Mouse (Mus musculus) Muller cell, postnatal 12 days (primary cell): ENCODE measurements around the gene Aicda.
"Not testable (repeated sequence)": the region's sequence is repeated elsewhere in the genome, so short reads cannot be mapped to it uniquely, and the experiment has no call there.

Experiments used
- DNase-seq: peaks from one replicate; pipeline ENCODE4 v3.0.0-alpha.2; 2015; ENCODE audit errors: inconsistent ontology term

The Aicda gene

DNA sequence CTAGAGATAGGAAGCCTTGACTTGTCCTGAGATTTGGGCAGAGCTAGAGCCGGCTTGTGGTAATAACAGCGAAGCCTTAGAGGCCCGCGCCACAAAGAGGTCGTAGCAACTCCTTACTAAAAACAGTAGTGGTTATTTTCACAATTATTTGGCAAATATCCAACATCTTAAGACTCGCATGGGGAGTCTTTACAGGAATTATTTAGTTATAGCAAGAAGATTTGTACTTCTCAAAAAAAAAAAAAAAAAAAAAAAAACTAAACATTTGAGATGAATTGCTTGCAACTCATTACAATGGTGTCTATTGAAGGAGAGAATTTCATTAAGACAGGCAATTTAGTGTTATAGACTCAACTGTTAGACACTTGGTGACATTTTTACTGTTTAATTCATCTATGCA is 501 bp downstream of the Aicda start:
- no peak for DNase-seq

DNA sequence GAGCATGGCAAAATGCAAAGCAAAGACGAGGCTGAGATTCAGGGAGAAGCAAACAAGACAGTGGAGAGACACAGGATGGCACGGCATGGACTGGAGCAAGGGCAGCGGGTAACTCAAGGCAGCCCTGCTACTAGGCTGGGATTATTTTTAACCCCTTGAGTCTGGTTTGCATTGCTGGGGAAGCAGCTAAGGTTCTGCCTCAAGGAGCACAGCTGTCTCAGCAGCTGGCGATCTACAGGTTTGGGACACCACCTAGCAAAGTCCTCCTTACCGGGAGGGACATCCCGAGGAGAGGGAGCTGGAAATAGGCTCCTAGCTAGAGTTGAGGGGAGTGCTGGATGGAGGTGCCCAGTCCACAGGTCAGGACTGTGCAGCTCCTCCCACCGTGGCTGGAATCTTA is 1.7 kb downstream of the Aicda start:
- DNase-seq = no peak

DNA sequence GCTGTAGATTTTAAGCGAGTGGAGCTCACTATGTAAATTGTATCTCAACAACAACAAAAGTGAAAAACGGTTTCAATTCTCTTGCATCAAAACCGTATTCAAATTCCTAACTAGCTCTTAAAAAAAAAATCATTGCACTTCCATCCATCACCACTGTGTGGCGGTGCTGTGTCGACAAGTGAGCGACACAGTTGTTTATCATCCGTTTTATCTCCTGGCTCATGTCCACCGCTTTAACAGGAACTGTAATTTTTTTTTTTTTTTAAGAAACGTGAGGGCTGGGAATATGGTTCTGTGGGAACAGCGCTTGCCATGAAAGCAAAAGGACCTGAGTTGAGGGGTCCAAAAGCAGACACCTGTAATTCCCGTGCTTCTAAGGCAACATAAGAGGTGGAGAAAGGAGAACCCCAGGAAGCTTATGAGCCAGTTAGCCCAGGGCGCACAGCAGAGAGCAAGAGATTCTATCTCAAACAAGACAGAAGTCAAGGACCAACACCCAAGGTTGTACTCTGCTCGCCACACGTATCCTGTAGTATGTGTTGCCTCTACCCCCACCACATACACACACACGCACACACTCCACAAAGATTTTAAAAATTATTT is 3.5 kb downstream of the Aicda start:
- DNase-seq = peak; percentile 21

DNA sequence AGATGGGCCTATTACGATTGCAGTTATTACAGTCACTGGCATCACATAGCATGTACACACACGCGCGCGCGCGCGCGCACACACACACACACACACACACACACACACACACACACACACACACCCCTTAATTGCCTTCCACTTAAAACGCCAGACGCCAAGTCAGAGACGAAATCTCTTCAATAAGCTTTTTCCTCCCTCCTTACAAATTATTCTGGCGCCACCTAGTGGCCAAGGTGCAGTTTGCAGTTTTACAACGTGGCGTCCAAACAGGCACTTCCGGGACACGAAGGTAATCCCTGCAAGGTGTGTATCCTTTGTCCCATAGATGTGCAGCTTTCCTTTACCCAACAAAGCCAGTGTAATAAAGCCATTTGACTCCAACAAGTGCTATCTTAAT is 6.8 kb downstream of the Aicda start:
- DNase-seq = peak; percentile 55

DNA sequence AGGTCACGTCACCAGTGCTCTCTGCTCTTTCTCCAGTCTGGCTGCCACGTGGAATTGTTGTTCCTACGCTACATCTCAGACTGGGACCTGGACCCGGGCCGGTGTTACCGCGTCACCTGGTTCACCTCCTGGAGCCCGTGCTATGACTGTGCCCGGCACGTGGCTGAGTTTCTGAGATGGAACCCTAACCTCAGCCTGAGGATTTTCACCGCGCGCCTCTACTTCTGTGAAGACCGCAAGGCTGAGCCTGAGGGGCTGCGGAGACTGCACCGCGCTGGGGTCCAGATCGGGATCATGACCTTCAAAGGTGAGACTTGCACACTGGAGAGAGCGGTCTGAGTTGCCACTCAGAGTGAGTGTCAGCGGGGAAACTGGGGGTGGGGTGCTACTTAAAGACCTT is 7.4 kb downstream of the Aicda start:
- DNase-seq = no peak

DNA sequence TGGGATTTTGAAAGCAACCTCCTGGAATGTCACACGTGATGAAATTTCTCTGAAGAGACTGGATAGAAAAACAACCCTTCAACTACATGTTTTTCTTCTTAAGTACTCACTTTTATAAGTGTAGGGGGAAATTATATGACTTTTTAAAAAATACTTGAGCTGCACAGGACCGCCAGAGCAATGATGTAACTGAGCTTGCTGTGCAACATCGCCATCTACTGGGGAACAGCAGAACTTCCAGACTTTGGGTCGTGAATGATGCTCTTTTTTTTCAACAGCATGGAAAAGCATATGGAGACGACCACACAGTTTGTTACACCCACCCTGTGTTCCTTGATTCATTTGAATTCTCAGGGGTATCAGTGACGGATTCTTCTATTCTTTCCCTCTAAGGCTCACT is 8.9 kb downstream of the Aicda start:
- peak; percentile 29 for DNase-seq

DNA sequence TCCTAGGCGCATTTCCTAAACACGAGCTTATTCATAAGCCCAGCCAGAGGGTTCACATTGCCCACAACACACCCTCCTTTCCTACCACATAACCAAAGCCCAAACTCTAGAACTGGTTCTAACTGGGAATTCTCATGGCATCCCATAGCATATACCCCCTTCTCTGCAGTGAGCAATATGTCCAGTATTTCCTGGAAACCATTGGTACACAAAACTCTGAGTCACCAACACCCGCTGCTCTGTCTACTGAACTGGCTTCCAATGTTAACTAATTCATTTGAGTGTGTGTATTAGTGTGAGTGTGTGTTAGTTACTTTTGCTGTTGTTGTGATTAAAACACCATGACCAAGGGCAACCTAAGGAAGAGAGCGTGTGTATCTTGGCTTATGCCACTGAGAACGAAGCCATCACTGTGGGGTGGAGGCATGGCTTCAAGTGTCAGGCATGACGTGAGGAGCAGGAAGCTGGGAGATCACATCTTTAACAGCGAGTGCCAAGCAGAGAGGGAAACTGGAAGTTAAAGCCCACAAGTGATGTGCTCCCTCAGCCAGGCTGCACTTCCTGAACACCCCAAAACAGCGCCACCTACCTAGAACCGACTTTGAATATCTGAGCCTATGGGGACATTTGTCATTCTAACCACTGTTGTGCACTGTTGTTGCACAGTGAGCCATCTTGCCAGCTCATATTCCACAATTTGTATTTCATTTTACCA is 11.6 kb downstream of the Aicda start:
- no peak for DNase-seq

DNA sequence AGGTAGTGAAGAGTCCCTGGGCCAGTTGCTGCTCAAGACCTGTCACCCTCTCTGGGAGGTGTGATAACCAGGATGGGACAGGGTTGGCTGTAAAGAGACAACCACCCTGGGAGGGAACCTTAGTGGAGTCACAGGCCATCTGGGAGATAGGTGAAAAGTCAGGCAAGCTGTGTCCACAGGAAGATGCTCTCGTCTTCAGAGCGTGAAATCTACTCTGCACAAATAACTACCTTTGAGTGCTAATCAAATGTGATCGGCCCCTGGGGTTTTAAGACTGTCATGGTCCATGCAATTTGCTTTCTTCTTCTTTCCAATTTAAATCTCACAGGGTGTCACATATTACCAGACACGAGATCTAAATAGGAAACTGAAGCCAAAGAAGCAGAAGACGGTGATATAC is 15.5 kb downstream of the Aicda start:
- no peak for DNase-seq

DNA sequence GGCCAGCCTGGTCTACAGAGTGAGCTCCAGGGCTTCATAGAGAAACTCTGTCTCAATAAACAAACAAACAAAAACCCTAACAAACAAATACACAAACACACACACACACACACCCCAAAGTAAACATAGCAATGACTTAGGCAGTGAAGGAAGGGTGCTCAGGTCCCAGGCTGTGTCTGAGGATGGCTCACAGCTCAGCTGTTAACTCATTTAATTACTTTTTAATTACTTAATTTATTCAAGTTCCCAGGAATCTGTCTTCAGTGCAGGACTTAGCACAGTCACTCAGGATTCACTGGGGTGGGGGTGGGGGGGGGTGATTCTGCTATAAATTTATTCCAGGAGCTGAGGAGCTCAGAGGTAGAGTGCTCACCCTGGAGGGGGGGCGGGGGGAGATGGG is 16.2 kb downstream of the Aicda start:
- no peak for DNase-seq

DNA sequence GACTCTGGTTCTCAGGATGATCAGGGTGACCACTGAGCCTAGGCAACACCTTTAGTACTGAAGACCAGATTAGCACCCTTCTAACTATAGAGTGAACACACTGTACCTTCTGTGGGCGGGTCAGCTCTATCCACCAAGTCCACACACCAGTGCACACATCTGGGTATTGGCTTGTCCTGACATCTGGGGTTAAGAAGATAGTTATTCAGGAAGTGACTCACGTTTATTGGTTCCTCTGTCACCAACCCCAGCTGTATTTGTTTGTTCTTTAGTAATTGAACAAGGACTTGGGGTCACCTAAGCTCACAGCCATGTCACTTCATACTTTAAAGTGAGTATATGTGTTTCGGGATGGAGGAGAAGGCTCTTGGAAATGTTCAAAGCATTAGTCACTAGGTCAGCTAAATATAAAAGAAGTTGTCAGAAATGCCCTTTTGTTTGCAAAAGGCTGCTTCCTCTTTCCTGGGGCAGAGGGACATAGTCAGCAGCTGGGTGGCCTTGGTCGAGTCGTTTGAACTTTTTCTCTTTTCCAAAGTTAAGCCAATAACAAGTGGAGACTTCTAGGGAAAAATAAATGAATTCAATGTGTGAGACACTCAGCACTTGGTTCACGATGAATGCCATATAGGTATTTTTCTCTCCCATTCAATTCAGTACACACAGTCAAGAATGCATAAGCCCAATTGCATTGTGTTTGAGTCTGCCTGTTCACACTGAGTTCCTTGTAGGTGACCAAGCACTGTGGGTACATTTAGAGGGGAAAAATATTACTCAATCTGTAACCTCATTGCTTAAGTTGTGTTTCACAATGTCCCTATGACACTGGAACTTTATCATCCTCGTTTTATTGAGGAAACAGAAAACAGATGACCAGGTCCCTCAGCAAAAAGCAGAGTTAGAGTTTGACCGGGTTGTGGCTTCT is 17.4 kb downstream of the Aicda start:
- peak; percentile 21 for DNase-seq

DNA sequence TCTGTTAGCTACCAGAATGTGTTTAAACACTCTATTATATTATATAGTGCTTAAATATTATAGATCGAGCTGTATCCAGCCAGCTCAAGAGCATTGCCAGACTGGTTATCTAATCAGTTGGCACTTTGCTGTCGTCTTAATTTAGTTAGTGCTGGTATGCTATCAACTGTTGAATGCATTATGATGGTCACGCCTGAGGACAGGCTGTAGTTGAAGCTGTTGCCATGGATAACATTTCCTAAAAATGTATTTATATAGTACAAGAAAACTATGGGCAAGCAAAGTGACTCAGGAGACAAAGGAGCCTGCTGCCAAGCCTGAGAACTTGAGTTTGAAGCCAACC is 18.0 kb downstream of the Aicda start:
- no peak for DNase-seq

DNA sequence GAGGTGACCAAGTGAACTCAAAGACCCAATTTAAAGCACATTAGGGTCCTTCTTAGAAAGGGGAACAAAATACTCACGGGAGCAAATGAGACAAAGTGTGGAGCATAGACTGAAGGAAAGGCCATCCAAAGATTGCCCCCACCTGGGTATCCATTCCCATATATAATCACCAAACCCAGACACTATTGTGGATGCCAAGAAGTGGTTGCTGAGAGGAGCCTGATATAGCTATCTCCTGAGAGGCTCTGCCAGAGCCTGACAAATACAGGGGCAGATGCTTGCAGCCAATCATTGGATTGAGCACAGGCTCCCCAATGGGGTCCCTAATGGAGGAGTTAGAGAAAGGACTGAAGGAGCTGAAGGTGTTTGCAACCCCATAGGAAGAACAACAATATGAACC is 21.4 kb downstream of the Aicda start:
- DNase-seq = not testable (repeated sequence)

DNA sequence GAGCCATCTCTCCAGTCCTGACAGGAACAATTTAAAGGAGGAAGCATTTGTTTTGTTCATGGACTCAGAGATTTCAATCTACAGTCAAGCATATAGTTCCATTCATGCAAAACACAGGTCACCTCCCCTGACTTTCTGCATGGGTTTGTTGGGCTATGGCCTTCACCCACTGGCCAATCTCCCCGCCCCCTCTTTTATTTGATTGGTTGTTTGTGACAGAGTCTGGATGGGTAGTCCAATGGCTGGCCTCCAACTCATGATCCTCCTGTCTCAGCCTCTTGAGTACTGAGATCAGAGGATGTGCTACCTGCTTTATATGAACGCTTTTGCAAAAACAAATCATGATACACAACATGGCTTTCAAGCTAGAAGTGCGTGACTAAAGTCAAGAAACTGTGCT is 23.4 kb downstream of the Aicda start:
- no peak for DNase-seq

DNA sequence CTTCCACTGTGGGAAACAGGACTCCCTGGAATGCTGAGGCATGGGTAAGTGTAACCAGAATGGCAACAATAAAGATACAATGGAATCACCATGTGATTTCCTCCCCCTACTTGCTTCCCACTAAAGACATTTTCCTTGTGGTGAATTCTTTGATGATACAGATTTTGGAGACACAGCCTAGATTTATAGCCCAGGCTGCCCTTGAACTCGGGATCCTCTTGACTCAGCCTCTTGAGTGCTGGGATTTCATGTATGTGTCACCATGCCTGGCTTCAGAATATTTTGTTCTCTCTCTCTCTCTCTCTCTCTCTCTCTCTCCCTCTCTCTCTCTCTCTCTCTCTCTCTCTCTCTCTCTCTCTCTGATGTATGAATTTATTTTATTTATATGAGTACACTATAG is 25.5 kb downstream of the Aicda start:
- DNase-seq = no peak

DNA sequence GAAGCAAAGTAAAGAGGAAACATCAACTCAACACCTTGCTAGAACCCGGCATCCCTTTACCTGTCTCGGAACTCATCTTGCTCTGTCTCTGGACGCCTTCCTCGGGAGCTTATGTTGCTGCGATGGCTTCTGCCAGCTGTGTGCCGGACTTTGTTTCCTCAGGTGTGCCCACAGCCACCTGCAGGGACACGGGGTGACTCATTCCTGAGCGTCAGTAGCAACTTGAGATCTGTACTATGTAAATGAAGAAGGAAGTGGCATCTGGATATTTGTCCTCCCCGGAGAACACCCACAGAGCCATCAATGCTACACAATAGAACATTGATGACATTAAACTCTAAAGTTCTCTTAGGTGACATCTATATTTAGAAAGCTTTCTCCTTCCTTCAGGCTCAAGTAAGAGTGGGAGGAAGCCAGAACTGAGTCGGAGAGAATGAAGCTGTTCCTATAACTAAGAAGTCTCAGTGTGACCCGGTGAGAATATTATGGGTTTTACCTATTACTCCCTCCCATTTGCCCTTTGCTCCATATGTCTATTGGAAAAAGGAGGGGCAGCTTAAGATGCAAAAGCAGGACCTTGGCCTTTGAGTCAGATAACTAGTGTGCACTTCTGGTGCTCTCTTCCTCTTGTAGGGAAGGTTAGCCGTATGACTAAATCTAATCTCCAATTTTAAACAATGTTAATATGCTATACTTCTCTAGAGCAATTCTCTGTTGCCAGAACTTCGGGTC is 37.6 kb downstream of the Aicda start:
- no peak for DNase-seq

DNA sequence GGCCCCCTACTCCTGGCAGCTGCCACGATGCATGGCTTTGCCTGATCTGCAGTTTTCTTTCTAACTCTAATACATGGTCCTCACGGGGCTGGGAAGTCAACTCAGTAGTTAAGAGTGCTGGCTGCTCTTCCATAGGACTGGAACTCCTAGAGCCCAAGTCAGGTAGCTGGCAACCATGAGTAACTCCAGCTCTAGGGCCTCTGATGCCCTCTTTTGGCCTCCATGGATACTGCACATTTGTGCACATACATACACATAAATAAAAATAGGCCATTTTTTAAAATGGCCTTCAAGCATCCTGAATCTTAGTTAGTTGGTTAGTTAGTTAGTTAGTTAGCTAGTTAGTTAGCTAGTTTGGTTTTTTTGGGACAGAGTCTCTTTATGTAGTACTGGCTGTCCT is 39.3 kb downstream of the Aicda start:
- no peak for DNase-seq

DNA sequence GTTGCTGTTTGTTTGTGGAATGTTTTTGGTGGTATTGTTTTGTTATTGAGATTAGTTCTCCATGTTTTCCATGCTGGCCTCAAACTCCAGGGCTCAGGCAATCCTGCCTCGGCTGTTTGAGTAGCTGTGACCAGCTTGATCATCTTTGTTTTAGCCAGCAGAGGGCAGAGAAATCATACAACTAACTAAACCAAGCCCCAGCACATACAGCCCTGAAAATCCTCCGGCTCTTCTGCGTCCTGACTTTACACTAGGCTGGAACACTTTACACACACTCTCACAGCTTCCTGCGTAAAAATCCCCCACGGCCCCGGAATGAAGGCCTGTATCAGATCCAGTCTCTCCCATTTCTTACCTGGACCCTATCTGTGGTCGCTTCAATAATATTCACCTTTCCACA is 42.0 kb downstream of the Aicda start:
- no peak for DNase-seq

DNA sequence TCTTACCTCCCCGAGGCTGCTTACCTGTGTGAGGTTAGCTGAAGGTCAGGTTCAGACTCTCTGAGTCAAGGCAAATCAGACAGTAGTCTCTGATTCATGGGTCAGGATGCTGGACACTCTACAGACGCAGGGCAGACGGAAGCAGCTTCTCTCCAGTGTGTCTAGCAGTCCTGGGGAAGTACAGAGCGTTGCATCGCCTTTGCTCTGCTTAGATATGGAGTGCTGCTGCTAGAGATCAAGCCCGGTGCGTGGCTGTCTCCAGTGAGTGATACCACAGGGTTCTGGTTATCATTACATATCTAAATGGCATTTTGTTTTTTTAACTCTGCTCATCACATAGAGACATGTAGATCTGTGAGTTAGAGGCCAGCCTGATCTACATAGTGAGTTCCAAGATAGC is 43.0 kb downstream of the Aicda start:
- no peak for DNase-seq

DNA sequence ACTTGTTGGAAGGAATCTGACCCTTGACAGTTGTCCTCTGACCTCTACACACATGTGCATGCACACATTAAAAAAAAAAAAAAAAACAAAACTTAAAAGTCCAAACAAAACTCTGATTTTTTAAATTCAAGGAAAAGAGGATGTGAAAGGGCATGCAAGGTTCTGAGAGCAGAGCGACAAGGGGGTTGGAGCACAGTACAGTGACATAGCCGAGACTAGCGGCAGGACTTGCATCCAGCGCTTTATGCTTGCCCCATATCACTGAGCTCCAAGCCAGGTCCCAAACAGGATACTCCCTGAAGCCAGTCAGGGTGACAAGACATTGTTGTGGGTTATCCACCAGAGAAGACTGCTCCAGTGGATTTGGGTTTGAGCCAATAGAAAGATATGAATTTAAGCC is 44.4 kb downstream of the Aicda start:
- DNase-seq = no peak

DNA sequence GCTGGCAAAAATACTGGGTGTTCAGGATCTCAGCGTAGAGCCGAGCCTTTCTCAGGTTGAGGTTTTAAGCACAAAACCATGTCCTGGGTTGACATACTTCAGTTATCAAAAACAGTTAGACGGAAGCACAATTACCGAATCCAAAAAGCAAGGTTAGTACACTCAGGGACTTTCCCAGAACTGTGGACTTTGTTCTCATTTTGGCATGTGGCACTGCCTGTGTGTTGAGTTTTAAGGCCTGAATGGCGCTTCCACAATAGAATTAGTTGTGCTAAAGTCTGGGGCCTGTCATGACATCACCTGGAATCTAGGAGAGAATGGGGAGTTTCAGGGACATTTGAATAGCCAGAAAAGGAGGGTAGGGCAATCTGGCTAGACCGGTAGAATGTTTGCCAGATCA is 44.8 kb downstream of the Aicda start:
- peak; percentile 58 for DNase-seq

DNA sequence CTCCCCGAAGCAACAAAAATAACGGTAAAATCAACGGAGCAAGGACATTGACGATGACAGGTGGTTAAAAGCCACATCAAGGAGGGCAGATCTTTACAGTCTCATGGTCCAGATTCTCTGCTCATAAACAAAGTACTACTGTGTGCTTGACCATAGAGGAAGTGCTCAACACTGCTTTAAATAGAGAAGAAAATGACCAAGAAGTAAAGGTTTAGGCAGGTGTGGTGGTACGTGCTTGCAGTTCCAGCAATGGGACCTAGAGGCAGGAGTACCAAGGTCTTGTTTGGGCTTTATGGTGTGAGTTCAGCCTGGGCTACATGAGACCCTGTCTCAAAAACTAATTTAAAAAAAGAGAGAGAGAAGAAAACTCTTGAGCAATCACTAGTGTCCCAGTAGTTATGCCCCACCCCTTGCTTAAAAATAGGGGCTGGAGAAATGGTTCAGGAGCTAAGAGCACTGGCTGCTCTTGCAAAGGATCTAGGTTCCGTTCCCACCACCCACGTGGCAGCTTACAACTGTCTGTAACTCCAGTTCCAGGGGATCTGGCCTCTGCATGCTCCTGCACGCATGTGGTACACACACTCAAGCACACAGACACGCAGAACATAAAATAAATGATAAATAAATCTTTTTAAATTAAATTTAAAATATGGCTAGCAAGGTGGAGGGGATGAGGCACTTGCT is 45.6 kb downstream of the Aicda start:
- no peak for DNase-seq
